Mouse (Mus musculus) limb, embryonic 11.5 days (tissue): ENCODE measurements around the gene Hspb9. TPM values are rescaled to one million over a fixed set of nuclear protein-coding genes. Genes with fewer than 3 reads are reported as not detected.
A peak's percentile ranks its signal among the peaks of the same experiment; 100 is the strongest.

ENCODE experiments used
- ATAC-seq: fragments of 200-750 bp; cut with Nextera tagmentation; 2 replicates; pipeline ENCODE4 v1.8.0; 2017; ENCODE audit warnings: low read depth; ENCODE audit not compliant: insufficient number of reproducible peaks, low FRiP score, low TSS enrichment
- DNase-seq: peaks from one replicate; pipeline ENCODE4 v3.0.0-alpha.2; 2015; ENCODE audit warnings: low spot score
- H3K27ac ChIP-seq: fragments of 300-500 bp; sonication (generic); replicated peaks from 2 replicates; pipeline ENCODE4 v1.5.1; 2014; ENCODE audit warnings: low read depth, mild to moderate bottlenecking, low read length
- H3K27me3 ChIP-seq: fragments of 300-500 bp; sonication (generic); 2 replicates; pipeline ENCODE4 v1.6.1; 2014; ENCODE audit warnings: mild to moderate bottlenecking, low read length, mixed read lengths; ENCODE audit not compliant: control insufficient read depth, insufficient read depth
- H3K36me3 ChIP-seq: fragments of 300-500 bp; sonication (generic); 2 replicates; pipeline ENCODE4 v1.6.1; 2014; ENCODE audit warnings: mild to moderate bottlenecking, low read length, moderate library complexity, mixed read lengths; ENCODE audit not compliant: control insufficient read depth, insufficient read depth
- H3K4me1 ChIP-seq: fragments of 300-500 bp; sonication (generic); 2 replicates; pipeline ENCODE4 v1.6.1; 2014; ENCODE audit warnings: low read length, mixed read lengths; ENCODE audit not compliant: control insufficient read depth, insufficient read depth
- H3K4me2 ChIP-seq: fragments of 300-500 bp; sonication (generic); 2 replicates; pipeline ENCODE4 v1.6.1; 2014; ENCODE audit warnings: low read depth, mild to moderate bottlenecking, moderate library complexity; ENCODE audit not compliant: severe bottlenecking
- H3K4me3 ChIP-seq: fragments of 300-500 bp; sonication (generic); 2 replicates; pipeline ENCODE4 v1.5.1; 2014; ENCODE audit warnings: low read depth, low read length
- H3K9ac ChIP-seq: fragments of 300-500 bp; sonication (generic); 2 replicates; pipeline ENCODE4 v1.6.1; 2014; ENCODE audit warnings: mild to moderate bottlenecking, low read length
- H3K9me3 ChIP-seq: fragments of 300-500 bp; sonication (generic); 2 replicates; pipeline ENCODE4 v1.6.1; 2016; ENCODE audit warnings: low read length; ENCODE audit not compliant: control insufficient read depth
- WGBS: fragments of 180-500 bp; shearing (Covaris S2); extraction: QIAGEN DNeasy Blood & Tissue Kit; methylation state at CpG from one replicate; pipeline ENCODE4 v1.1.7; 2014; 5-methylcytosine and 5-hydroxymethylcytosine counted together
- polyA plus RNA-seq: library from polyadenylated mRNA; unstranded; fragments of >200 nt; fragmentation: Nextera tagmentation; extraction: Ambion mirVana; gene quantifications from 2 replicates; pipeline ENCODE4 v1.2.1, GENCODE M21; 2014

The Hspb9 gene
- polyA plus RNA-seq, 1 experiment from 2014 or later: 0.24 TPM

- Histone ChIP-seq H3K9ac (no peak overlapping the region), H3K27me3 (peaks cover 2% of the 10 kb centered on the region; the same call in 1 of the 2 replicates), H3K4me3 (no peak overlapping the region), H3K4me1 (no peaks in the 10 kb centered on the region), H3K9me3 (no peaks in the 10 kb centered on the region), H3K4me2 (no peak overlapping the region), H3K36me3 (no peaks in the 10 kb centered on the region), H3K27ac (no peak overlapping the region)
- WGBS: 85% methylated on average over 16 of the region's 16 CpGs
- no peak for ATAC-seq
- DNase-seq: no peak
Observed at GRCm38 (mm10) chr11:100750127-100750526, 36.5 kb downstream of the Hspb9 start.

GRCm38 (mm10) chr11:100752294-100752693 lies 38.6 kb downstream of the Hspb9 start:
- Histone ChIP-seq H3K9ac (no peak overlapping the region), H3K4me1 (no peaks in the 10 kb centered on the region), H3K27me3 (peaks cover 2% of the 10 kb centered on the region; the same call in 1 of the 2 replicates), H3K4me3 (no peak overlapping the region), H3K27ac (no peak overlapping the region), H3K9me3 (no peaks in the 10 kb centered on the region), H3K4me2 (no peak overlapping the region), H3K36me3 (no peaks in the 10 kb centered on the region)
- WGBS: 31% methylated on average over 10 of the region's 10 CpGs
- ATAC-seq: no peak
- no peak for DNase-seq

- H3K4me1 ChIP-seq: no peaks in the 10 kb centered on the region
- no peaks in the 10 kb centered on the region for H3K9me3 ChIP-seq
- H3K27me3 ChIP-seq: peaks cover 5% of the 10 kb centered on the region
- H3K27ac ChIP-seq: no peak overlapping the region
- H3K9ac ChIP-seq: no peak overlapping the region
- no peak for ATAC-seq
- no peak overlapping the region for H3K4me3 ChIP-seq
- no peaks in the 10 kb centered on the region for H3K36me3 ChIP-seq
- DNase-seq: no peak
- 87% methylated on average over 12 of the region's 12 CpGs for WGBS
- no peak overlapping the region for H3K4me2 ChIP-seq
Observed at GRCm38 (mm10) chr11:100754021-100754692, 40.5 kb downstream of the Hspb9 start.

- Histone ChIP-seq H3K4me1 (peaks cover 3% of the 10 kb centered on the region; the same call in 1 of the 2 replicates), H3K4me2 (no peak overlapping the region), H3K36me3 (no peaks in the 10 kb centered on the region), H3K9me3 (no peaks in the 10 kb centered on the region), H3K27ac (no peak overlapping the region), H3K4me3 (no peak overlapping the region), H3K27me3 (peaks cover 8% of the 10 kb centered on the region), H3K9ac (no peak overlapping the region)
- no peak for DNase-seq
- ATAC-seq: no peak
- 96% methylated on average over 3 of the region's 3 CpGs for WGBS
Observed at GRCm38 (mm10) chr11:100754693-100755057, 41.0 kb downstream of the Hspb9 start.

GRCm38 (mm10) chr11:100756476-100756875 lies 42.8 kb downstream of the Hspb9 start:
- ATAC-seq (no peak), DNase-seq (no peak)
- peaks cover 19% of the 10 kb centered on the region for H3K27me3 ChIP-seq

GRCm38 (mm10) chr11:100757566-100757965 lies 43.9 kb downstream of the Hspb9 start:
- H3K27ac ChIP-seq: no peak overlapping the region
- H3K4me3 ChIP-seq: no peak overlapping the region
- no peaks in the 10 kb centered on the region for H3K36me3 ChIP-seq
- no peak overlapping the region for H3K9ac ChIP-seq
- WGBS: 90% methylated on average over 12 of the region's 12 CpGs
- peaks cover 22% of the 10 kb centered on the region for H3K27me3 ChIP-seq
- no peaks in the 10 kb centered on the region for H3K9me3 ChIP-seq
- ATAC-seq (no peak), DNase-seq (no peak)
- no peak overlapping the region for H3K4me2 ChIP-seq
- peaks cover 6% of the 10 kb centered on the region; the same call in 1 of the 2 replicates for H3K4me1 ChIP-seq

More at GRCm38 (mm10) chr11:100756476-100756875, 42.8 kb downstream of the Hspb9 start:
- Histone ChIP-seq H3K27ac (no peak overlapping the region), H3K4me2 (no peak overlapping the region), H3K36me3 (no peaks in the 10 kb centered on the region), H3K4me1 (peaks cover 4% of the 10 kb centered on the region; the same call in 1 of the 2 replicates), H3K9me3 (no peaks in the 10 kb centered on the region), H3K9ac (no peak overlapping the region), H3K4me3 (no peak overlapping the region)
- WGBS: 62% methylated on average over 6 of the region's 6 CpGs

GRCm38 (mm10) chr11:100758707-100759610 lies 45.3 kb downstream of the Hspb9 start:
- Histone ChIP-seq H3K9ac (no peak overlapping the region; the same call in 1 of the 2 replicates), H3K4me1 (peaks cover 6% of the 10 kb centered on the region; the same call in 1 of the 2 replicates), H3K27ac (no peak overlapping the region), H3K36me3 (no peaks in the 10 kb centered on the region), H3K4me3 (peak overlapping the region; percentile 8; the same call in 1 of the 2 replicates), H3K9me3 (no peaks in the 10 kb centered on the region), H3K4me2 (peak overlapping the region; percentile 44; the same call in 1 of the 2 replicates), H3K27me3 (peaks cover 23% of the 10 kb centered on the region)
- 3% methylated on average over 33 of the region's 35 CpGs for WGBS
- DNase-seq: peak; percentile 89
- ATAC-seq: no peak

GRCm38 (mm10) chr11:100759611-100760233 lies 46.1 kb downstream of the Hspb9 start, which contains the start of gene Kcnh4:
Gene Kcnh4, minus strand, starts transcription at chr11:100759942.
- H3K4me3 ChIP-seq: peak within 1 kb of the TSS; percentile 8; the same call in 1 of the 2 replicates
- no peaks in the 10 kb centered on the region for H3K36me3 ChIP-seq
- peak within 1 kb of the TSS; percentile 44 for H3K4me2 ChIP-seq
- DNase-seq (peak; percentile 37), ATAC-seq (no peak)
- H3K27ac ChIP-seq: no peak within 1 kb of the TSS
- under 1% methylated on average over 51 of the region's 51 CpGs for WGBS
- H3K4me1 ChIP-seq: peaks cover 6% of the 10 kb centered on the region; the same call in 1 of the 2 replicates
- no peak within 1 kb of the TSS; the same call in 1 of the 2 replicates for H3K9ac ChIP-seq
- H3K27me3 ChIP-seq: peaks cover 23% of the 10 kb centered on the region
- no peaks in the 10 kb centered on the region for H3K9me3 ChIP-seq
